Mouse (Mus musculus) spleen, postnatal 0 days (tissue): ENCODE results near the gene Olfr1450. TPM values are rescaled to one million over a fixed set of nuclear protein-coding genes. Genes with fewer than 3 reads are reported as not detected.

Source experiments
- polyA plus RNA-seq: library from polyadenylated mRNA; unstranded; fragments of >200 nt; fragmentation: Nextera tagmentation; extraction: Ambion mirVana; gene quantifications from 2 replicates; pipeline ENCODE4 v1.2.1, GENCODE M21; 2015

Gene Olfr1450
- not detected in 2 replicates for polyA plus RNA-seq

GRCm38 (mm10) chr19:12949958-12950357 is at the start of gene Olfr1450:
TSS of gene Olfr1450 (plus strand) at chr19:12950258.

GRCm38 (mm10) chr19:12903643-12904042 is 46.4 kb upstream of the Olfr1450 start, which contains the start of gene Olfr1447:
TSS of gene Olfr1447 (minus strand) at chr19:12903743.

GRCm38 (mm10) chr19:12924319-12924718 is 25.7 kb upstream of the Olfr1450 start, which contains the start of gene Olfr1448:
TSS of gene Olfr1448 (minus strand) at chr19:12924419.

GRCm38 (mm10) chr19:12930540-12930939 is 19.5 kb upstream of the Olfr1450 start, which contains the start of gene Olfr1449:
TSS of gene Olfr1449 (plus strand) at chr19:12930840.

GRCm38 (mm10) chr19:12994714-12995113 is 44.7 kb downstream of the Olfr1450 start, which contains the start of gene Olfr1451:
TSS of gene Olfr1451 (plus strand) at chr19:12995014.

Other genes with a start within 250 kb of the Olfr1450 start
- 0.99 and 1.1 TPM in 2 replicates for gene Cntf, start 184.6 kb upstream of the Olfr1450 start, polyA plus RNA-seq
- 11.3 and 11.6 TPM in 2 replicates for gene Zfp91, start 154.1 kb upstream of the Olfr1450 start, polyA plus RNA-seq
- 5.1 and 7.8 TPM in 2 replicates for gene Lpxn, start 154.1 kb upstream of the Olfr1450 start, polyA plus RNA-seq
- not detected in 2 replicates for gene Gm5244, start 103.6 kb upstream of the Olfr1450 start, polyA plus RNA-seq
- not detected in 2 replicates for gene Olfr1444, start 93.0 kb upstream of the Olfr1450 start, polyA plus RNA-seq
- not detected in 2 replicates for gene Olfr1445, start 66.4 kb upstream of the Olfr1450 start, polyA plus RNA-seq
- not detected in 2 replicates for gene Olfr1446, start 56.7 kb upstream of the Olfr1450 start, polyA plus RNA-seq
- gene Olfr1447, start 46.5 kb upstream of the Olfr1450 start, polyA plus RNA-seq, result not detected in 2 replicates
- not detected in 2 replicates for gene Olfr1448, start 25.8 kb upstream of the Olfr1450 start, polyA plus RNA-seq
- not detected in 2 replicates for gene Olfr1449, start 19.4 kb upstream of the Olfr1450 start, polyA plus RNA-seq
- gene Olfr1451, start 44.8 kb downstream of the Olfr1450 start, polyA plus RNA-seq, result not detected in 2 replicates
- not detected in 2 replicates for gene Olfr1453, start 78.1 kb downstream of the Olfr1450 start, polyA plus RNA-seq
- not detected in 2 replicates for gene Olfr1454, start 110.4 kb downstream of the Olfr1450 start, polyA plus RNA-seq
- gene Olfr1457, start 147.6 kb downstream of the Olfr1450 start, polyA plus RNA-seq, result not detected in 2 replicates
- not detected in 2 replicates for gene Olfr1458, start 156.5 kb downstream of the Olfr1450 start, polyA plus RNA-seq
- 0.01 TPM in 1 of 2 replicates, not detected in the other for gene Olfr1459, start 199.3 kb downstream of the Olfr1450 start, polyA plus RNA-seq
- gene Olfr1461, start 212.7 kb downstream of the Olfr1450 start, polyA plus RNA-seq, result not detected in 2 replicates
- not detected in 2 replicates for gene Olfr1462, start 235.5 kb downstream of the Olfr1450 start, polyA plus RNA-seq